Mouse (Mus musculus): ENCODE results near the gene Krtap4-1.

GRCm38 (mm10) chr11:99620335-99620734 is 7.7 kb downstream of the Krtap4-1 start, which contains the start of gene Gm11562:
- TF ChIP-seq CTCF (IDR thresholded peaks at IDR 0.05; ENCODE audit: borderline replicate concordance, insufficient read depth, low read depth, low read length): no peak
- no peak for TF ChIP-seq POLR2A (IDR thresholded peaks at IDR 0.05; ENCODE audit: borderline replicate concordance, insufficient read depth, low read length)

Data from cerebellum, adult 2 months (tissue).